ENCODE assay signal across 21 mouse cellular contexts in genomic region chr6:55592126-55592525, GRCm38 (mm10).
A peak's percentile ranks its signal among the peaks of the same experiment; 100 is the strongest.
DNase-seq lines count a peak whose midpoint lies in the region; TF ChIP-seq lines count a peak whose summit lies in the region.
"Had no signal": no experiment of that assay in that cellular context is flagged by ENCODE, and none has a peak within 500 bp of the region (broad histone marks: within the 10 kb centered on the region; RNA-seq: fewer than 3 reads in every experiment).

No protein-coding gene starts in this region.

- peak overlapping the region; percentile 15 for H3K27ac ChIP-seq in layer of hippocampus, adult 2 months
- H3K27ac ChIP-seq: embryonic facial prominence, embryonic 12.5 days; hindbrain, embryonic 15.5 days; liver, embryonic 12.5 days; lung, embryonic 15.5 days; midbrain, embryonic 12.5 days; neural tube, embryonic 15.5 days had no signal

- peak; percentile 25 to 65 for DNase-seq in layer of hippocampus, adult 2 months (ENCODE audit: low spot score in 2 of 2)
- no peak for DNase-seq in layer of hippocampus, postnatal 14 days (ENCODE audit: low spot score in 2 of 2)
- peak; percentile 38 to 63 for DNase-seq in layer of hippocampus, adult 8-10 months (ENCODE audit: low spot score in 2 of 2)
- peak; percentile 29 to 66 for DNase-seq in left cerebral cortex, postnatal 10 days (ENCODE audit: extremely low spot score in 1 of 2, low spot score in 2 of 2)
- peak; percentile 64 to 87 for DNase-seq in right cerebral cortex, postnatal 36 days (ENCODE audit: low spot score in 2 of 2)
- DNase-seq in urinary bladder, postnatal 25 days (ENCODE audit: low spot score) = no peak
- no peak for DNase-seq in spleen, postnatal 10 days (ENCODE audit: low spot score in 2 of 2)
- DNase-seq in adrenal gland, postnatal 10 days = no peak
- DNase-seq: adrenal gland, postnatal 25 days; B cell, adult 2 months; cerebellum, adult 8-10 months; gastrocnemius, postnatal 36 days; thymus, adult 18-20 months had no signal

- no peak overlapping the region for H3K4me3 ChIP-seq in layer of hippocampus, adult 2 months
- H3K4me3 ChIP-seq: embryonic facial prominence, embryonic 12.5 days; heart, embryonic 12.5 days; hindbrain, embryonic 15.5 days; liver, embryonic 12.5 days; lung, embryonic 15.5 days; midbrain, embryonic 12.5 days; myocyte; neural tube, embryonic 15.5 days had no signal

- TF ChIP-seq CTCF in layer of hippocampus, adult 2 months (conservative IDR thresholded peaks at IDR 0.05) = no peak

- intact Hi-C loops in left cerebral cortex, postnatal 10 days (cut with DNase I) = no loop called here

Comparison
In these comparisons a context has a peak if more than half of its experiments do, and no peak if none do; other contexts are left out.
1. DNase-seq: peak in layer of hippocampus, adult 2 months (2 of 2), layer of hippocampus, adult 8-10 months (2 of 2), left cerebral cortex, postnatal 10 days (2 of 2) and right cerebral cortex, postnatal 36 days (2 of 2); none in layer of hippocampus, postnatal 14 days (0 of 2), urinary bladder, postnatal 25 days (single experiment), spleen, postnatal 10 days (0 of 2) and adrenal gland, postnatal 10 days (single experiment).